Mouse (Mus musculus) urinary bladder, postnatal 14 days (tissue): ENCODE data around the gene 1700020D05Rik.
A peak's percentile ranks its signal among the peaks of the same experiment; 100 is the strongest.

Experiments used
- DNase-seq: peaks from one replicate; pipeline ENCODE4 v3.0.0; 2021; ENCODE audit warnings: low spot score

The 1700020D05Rik gene

GRCm38 (mm10) chr19:5474281-5475068, 29.1 kb downstream of the 1700020D05Rik start:
- DNase-seq = peak; percentile 49

DNA sequence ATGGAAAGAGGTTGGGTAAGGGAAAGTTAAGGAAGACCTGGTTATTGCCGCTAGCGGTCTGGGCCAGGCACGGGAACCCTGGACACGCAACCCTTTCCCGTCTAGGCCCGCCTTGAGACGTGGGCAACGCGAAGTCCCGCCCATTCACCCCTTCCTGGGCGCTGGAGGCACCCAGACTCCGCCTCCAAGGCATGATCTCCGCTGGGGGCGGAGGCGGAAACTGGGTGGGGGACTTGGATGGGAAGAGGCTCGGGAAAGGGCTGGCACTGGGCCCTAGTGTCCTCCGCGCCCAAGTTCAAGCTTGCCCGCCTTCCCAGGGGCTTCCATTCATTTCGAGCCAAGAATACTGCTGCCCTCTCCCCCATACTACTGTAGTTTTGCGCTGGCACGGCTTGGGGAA, 29.9 kb downstream of the 1700020D05Rik start, which contains the start of gene Efemp2:
Gene Efemp2 (plus strand): TSS at position 235 of the 400 bp plus-strand sequence.
- DNase-seq = peak; percentile 89

DNA sequence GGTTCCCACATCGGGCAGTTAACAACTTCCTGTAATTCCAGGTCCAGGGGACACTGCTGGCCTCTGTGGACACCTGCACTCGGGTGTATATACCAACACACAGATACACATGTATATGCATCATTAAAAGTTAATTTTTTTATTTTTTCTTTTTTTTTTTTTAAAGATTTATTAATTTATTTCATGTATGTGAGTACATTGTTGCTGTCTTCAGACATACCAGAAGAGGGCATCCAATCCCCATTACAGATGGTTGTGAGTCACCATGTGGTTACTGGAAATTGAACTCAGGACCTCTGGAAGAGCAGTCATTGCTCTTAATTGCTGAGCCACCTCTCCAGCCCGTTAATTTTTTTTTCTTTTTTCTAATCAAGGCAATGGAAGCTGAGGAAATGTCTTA, 30.7 kb downstream of the 1700020D05Rik start:
- DNase-seq = no peak

- no peak for DNase-seq
These were observed 31.7 kb downstream of the 1700020D05Rik start for GRCm38 (mm10) chr19:5471846-5472245.

GRCm38 (mm10) chr19:5468374-5468773, 35.2 kb downstream of the 1700020D05Rik start, which contains the start of gene Ctsw:
TSS of gene Ctsw (minus strand) at chr19:5468507.
- DNase-seq = no peak

DNA sequence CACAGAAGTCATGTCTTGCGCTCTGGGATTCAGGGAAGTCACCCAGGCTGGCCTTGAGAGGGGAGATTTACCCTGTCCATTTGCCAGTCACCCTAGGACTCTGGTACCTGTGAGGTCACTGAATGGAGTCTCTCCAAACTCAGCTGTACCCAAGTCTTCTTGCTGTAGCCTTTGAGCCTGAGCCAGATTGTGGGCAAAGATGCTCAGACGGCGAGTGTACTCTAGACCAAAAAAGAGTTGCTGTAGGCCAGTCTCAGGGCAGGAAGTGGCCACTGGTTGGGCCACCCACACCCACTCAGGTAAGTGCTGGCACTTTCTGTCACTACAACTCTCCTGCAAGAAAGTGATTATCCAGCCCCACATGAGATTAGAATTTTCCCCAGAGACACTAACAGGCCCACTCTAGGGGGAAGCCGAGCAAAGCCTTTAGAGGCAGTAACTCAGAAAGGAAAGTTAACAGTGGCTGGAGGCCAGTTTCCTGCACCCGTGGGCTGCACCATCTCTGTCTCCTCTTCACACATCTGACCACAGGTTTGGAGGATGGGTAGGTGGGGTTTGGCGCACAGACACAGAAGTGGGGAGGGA, 36.6 kb downstream of the 1700020D05Rik start:
- no peak for DNase-seq

DNA sequence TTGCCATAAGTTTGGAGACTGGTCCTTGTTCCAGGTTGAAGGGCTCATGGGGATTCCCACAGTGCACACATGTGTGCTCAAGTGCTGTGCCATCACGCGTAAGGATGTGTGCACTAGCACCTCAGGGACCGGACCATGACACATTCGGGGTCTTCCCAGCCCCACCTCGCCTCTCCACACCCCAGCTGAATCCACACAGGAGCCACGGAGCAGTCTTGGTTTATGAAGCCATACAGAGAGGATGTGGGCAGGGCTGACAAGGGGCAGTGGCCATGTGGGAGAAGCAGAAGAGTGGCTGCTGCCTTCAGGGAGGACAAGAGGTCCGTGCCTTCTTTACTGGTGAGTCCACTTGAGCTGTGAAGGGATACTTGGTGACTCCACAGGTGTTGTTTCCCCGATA, 38.5 kb downstream of the 1700020D05Rik start:
- no peak for DNase-seq

- DNase-seq = peak; percentile 42
These were observed 39.6 kb downstream of the 1700020D05Rik start for GRCm38 (mm10) chr19:5463791-5464562.

DNA sequence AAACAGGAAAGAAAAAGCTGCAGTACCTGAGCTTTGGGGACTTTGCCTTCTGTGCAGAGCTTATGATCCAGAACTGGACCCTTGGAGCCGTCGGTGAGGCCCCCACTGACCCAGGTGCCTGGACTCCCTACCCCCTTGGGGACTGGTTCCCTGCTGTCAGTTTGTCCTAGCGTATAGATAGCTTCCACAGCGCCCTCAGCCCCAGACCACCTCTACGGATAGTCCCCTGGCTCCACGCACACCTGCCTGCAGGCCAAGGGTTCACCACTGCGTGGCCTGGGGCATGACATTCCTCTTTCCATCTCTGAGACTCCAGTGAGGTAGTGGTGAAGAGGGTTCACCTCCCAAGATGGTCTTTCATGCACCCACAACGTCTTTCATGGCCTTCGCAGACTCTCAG, 40.4 kb downstream of the 1700020D05Rik start:
- no peak for DNase-seq

GRCm38 (mm10) chr19:5461411-5461810, 42.2 kb downstream of the 1700020D05Rik start:
- DNase-seq = no peak

- peak; percentile 91 for DNase-seq
These were observed 43.1 kb downstream of the 1700020D05Rik start, which contains the start of gene Fibp for GRCm38 (mm10) chr19:5460465-5460911. TSS of gene Fibp (plus strand) at chr19:5460615.

- no peak for DNase-seq
These were observed 43.7 kb downstream of the 1700020D05Rik start for GRCm38 (mm10) chr19:5459896-5460295.

DNA sequence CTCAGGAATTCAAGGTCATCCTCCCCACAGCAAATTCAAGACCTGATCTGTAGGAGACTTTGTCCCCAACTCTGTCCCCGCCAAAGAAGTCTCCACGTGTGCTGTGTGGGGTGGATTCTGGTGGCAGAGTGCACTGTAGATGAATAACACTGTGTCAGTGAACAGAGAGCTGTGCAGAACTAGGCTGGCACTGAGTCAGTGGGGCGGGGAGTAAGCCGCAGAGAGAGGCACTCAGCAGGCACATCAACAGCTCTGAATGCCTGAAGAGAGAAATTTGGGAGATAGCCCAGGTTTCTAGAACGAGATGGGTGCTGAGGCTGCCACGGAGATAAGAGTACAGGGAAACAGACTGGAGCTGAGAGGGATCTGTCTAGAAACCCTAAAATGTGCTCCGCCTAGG, 44.6 kb downstream of the 1700020D05Rik start:
- no peak for DNase-seq

GRCm38 (mm10) chr19:5457746-5458442, 45.7 kb downstream of the 1700020D05Rik start, which contains the start of gene Ccdc85b:
TSS of gene Ccdc85b (minus strand) at chr19:5457894.
- no peak for DNase-seq

DNA sequence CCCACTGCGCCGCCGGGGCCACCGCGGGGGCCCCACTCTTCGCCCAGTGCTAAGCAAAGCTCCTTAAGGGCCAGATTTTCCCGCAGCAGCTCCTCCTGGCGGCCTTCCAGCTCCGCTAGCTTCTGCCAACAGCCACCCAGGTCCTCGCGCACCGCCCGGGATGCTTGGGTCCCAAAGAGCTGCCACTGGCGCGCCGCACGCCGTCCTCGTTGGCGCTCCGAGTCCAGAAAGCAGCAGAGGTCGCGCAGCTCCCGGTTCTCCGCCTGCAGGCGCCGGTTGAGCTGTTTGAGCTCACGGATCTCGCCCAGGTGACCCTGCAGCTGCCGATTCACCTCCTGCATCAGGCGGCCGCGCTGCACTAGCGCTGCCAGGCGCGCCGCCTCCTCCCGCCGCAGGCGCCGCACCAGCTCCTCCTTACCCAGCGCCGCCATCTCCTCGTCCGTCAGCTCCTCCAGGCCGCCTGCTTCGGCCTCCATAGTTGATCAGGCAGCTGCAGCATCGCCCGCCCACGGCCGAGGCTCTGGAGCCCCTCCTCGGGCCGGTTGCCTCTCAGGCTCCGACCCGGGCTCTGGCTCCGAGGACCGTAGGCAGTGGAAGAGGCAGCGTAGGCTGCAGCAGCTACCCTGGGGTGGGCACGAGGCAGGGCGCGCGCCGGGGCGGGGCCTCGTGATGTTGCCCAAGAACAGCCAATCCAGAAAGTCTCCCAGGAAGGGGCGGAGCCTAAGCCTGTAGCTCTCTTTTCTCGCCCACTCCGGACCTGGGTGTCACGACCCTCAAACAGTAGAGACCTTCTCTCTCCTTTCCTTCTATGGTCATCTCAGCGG, 46.5 kb downstream of the 1700020D05Rik start:
- DNase-seq = peak; percentile 95

DNA sequence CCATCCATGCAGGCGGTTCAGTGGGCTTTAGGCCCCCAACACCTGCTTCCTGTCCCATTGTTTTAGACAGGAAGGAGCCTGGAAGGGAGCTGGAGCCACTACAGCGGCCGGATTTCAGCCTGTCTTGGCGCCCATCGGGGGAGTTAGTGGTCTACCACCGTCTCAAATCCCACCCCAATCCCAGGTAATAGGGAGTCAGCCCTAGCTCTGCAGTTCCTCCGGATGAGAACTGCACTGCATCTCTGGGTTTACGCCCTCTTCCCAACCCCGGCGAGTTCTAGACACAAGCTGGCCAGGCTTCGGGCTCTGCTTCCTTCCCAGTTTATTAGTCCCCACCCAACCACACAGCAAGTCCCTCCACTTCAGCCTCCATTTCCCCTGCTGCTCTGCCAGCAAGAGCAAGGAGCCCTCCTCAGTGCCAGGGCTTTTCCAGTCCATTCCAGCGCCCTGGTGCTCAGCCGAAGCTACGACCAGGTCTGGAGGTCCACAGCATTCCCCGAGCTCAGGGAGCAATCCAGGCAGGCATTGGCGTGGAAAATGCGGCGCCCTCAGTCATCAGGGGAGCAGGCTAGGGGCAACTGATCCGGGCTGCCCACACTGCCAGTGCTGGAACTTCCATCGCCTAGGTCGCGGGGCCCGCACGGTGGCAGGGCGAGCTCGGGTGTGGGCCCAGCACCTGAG, 47.2 kb downstream of the 1700020D05Rik start:
- no peak for DNase-seq

DNA sequence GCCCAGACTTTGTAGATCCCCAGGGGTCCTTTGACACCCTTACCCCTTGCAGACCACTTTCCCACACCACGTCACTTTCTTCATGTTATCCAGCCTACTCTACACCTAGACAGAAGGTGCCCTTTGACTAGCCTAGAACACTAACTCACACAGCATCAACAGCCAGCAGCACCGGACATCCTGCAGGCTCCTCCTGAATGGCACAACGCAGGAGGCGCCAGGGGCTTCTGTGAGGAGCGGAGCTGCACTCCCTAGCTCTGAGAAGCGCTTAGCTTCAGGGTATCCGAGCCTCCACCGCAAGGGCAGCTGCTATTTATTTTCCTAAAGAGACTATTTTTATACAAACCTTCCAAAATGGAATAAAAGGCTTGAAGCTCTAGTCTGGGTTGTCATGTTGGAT, 48.0 kb downstream of the 1700020D05Rik start:
- DNase-seq = no peak

GRCm38 (mm10) chr19:5455037-5455436, 48.5 kb downstream of the 1700020D05Rik start:
- DNase-seq = no peak
